Mouse (Mus musculus): ENCODE results near the gene Gse1.

Gse1 gene

DNA sequence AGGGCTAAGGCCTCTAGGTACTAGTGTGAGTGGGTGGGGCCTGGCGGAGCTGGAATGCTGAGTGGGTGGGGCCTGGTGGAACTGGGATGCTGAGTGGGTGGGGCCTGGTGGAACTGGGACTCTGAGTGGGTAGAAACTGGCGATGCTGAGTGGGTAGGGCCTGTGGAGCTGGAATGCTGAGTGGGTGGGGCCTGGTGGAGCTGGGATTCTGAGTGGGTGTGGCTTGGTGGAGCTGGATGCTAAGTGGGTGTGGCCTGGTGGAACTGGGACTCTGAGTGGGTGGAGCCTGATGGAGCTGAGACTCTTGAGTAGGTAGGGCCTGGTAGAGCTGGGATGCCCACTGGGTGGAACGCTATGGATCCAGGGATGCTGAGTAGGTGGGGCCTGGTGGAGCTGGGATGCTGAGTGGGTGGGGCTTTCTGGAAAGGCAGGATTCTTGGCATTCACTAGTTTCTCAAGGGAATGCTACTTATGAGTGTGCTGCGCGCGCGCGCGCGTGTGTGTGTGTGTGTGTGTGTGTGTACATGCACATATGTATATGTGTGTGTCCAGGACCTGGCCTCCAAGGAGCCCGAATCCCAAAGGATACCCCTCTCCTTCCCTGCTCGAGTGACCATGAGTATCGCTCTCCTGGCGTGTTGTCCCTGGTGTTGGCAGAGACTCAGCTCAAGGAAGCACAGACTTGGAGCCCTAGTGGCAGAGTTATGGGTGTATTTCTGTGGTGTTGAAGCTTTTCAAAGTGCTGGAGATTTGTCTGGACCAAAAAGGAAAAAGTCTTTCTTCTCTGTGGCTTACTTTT is 290.7 kb downstream of the Gse1 start:
- peak; percentile 67 to 73 for DNase-seq

DNA sequence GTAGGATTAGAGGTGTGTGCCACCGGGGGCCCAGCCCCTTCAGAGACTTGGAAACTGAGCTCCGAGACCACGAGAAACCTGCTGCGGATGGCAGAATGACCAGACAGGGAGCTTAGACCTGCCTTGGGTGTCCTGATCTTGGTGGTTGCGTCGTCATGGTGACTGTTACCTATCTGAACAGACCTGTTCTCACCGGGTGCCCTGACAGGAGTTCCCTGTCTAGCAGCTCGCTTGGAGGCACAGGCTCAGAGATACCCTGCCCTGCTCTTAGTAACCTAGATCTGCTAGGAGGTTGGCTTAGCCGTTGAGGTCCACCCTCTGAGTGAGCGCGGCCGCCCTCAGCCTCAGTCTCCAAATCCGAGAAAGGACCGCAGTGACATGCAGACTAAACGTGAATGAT is 292.0 kb downstream of the Gse1 start:
- no peak for DNase-seq

DNA sequence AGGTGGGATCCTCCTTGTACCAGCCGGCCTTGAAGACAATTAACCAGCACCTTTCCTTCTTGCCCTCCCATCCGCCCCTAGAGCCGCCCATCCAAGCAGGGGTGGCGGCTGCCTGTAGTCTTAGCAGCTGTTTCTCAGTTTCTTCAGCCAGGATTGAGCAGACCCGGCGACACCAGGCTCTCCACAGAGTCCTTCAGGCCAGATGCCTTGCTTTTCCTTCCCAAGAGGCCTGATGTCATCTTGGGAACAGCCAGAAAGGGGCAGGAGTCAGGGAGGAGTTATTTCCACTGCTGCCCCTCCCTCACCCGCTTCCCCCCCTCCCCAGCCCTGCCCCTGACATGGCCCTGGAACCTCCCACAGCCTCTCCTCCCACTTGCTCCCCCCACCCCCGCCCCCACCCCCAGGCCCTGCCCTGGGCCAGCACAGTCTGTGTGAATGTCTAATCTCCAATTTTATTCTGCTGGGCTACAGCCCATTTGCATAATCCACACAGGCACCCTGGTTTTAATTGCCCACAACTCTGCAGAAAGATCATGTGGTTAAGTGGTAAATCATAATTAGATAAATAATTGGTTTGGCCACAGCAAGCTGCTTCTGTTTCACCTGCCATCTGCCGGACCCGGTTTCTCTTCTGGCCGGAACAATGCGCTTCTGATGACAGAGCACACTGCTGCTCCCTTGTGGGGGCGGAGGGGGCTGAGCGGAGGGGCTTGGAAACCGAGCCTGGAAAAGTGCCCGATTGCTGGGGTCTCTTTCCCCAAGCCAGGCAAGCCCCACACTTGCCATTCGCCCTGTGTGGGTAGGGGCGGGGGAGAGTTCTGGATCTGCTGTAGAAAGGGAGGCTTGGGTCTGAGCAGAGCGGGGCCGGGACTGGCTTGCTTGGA is 292.7 kb downstream of the Gse1 start:
- DNase-seq: peak; percentile 97

DNA sequence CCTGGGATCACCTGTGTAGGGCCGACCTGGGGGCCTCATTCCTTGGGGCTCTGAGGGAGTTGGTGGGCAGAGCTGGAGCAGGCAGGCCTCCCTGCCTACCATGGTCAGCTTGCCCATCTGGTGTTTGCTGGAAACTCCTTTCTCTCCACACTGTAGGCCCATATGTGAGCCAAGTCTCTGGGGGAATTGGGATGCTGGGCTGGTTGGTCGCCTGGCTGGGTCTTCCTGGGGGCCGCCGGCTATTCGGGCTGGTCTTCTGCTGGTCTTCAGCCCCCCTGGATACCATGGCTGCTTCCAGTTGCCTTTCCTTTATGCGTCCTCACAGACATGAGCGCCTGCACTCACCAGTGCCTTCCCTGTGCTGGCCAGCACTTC is 293.3 kb downstream of the Gse1 start:
- peak in 1 of 2 experiments; percentile 84 for DNase-seq

DNA sequence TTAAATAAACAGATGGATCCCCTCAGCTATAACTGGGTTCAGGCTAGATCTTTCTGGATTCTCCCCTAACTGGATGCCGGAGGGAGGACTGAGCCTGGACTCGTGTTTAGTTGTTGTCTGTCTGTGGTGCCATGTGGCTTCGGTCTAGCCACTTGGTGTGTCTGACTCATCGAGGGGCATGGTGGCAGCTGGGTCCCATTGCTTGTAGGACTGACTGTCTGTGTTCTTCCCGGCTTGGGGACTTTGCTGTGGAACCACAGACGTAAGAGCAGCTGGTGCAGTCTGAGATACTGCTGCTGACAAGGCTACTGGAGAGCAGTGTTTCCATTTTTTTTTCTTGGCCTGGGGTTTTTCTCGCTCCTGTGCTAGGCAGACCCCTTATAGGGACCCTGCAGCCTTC is 295.4 kb downstream of the Gse1 start:
- peak in 1 of 2 experiments; percentile 65 for DNase-seq

DNA sequence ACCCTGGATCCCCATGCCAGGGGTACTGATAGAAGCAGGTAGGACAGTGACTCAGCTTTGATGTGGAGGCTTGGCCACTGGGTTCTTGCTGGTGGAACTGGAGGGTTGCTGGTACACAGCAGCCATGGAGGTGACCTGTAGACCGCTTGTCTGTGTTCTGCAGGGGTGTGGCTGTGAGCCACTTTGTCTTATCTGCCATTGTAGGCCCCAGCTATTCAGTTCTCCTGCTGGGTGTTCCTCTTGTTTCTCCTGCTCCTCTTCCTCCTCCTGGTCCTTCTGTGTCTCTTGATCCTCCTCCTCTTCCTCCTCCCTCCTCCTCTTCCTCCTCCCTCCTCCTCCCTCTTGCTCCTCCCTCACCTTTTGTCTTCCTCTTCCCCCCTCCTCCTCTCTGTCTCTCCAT is 296.9 kb downstream of the Gse1 start:
- no peak for DNase-seq

DNA sequence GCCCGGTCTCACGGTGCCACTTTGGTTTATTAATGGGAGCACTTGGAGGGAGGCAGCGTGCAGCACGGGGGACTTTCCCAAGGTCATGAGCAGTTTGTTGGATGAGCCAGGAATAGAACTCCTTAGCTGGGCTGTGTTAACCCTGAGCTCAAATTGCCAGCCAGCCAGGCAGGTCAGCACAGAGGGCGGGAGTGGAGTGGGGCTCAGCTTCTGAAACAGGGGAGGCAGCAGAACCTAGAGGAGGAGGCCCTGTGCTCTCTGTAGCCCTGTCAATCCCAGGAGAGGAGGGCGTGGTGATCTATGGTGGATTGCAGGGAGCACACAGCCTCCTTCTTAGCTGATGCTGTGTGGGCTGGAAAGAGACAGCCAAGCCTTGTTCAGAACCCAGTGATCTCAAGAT is 297.6 kb downstream of the Gse1 start:
- DNase-seq: no peak

DNA sequence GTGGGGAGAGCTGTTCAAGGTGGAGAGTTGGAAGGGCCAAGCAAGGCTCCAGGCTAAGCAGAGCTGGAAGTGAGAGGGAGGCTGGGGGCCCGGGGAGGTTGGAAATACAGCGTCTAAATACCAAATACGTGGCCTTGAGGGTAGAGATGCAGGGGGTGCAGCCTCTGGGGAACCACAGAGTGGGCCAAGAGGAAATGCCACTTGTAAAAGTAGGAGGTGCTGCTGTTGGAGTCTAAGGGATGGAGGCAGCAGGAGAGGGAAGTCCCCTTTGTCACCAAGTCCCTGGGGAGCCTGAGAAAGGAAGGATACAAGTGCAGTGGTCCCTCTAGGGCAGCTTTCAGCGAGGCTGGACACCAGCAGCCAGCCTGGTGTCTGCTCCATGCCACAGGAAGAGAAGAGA is 298.3 kb downstream of the Gse1 start:
- no peak for DNase-seq

DNA sequence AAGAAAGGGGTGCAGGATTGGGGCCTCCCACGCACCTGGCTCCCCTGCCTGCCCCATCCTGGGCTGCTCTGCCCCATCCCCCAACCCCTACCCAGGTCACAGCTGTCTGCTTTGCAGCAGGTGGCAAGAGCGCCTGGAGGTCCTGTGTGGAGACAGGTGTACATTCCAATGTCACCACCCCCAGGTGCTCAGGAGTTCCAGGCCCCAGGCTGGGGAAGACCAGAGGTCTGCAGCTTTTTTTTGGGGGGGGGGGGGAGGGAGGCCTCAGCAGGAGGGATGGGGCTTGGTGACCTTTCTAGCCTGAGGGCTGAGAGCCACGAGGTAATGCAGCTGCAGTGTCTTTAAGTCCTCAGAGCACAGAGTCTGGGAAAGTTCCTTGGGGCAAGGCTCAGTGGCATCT is 300.1 kb downstream of the Gse1 start:
- DNase-seq: no peak

DNA sequence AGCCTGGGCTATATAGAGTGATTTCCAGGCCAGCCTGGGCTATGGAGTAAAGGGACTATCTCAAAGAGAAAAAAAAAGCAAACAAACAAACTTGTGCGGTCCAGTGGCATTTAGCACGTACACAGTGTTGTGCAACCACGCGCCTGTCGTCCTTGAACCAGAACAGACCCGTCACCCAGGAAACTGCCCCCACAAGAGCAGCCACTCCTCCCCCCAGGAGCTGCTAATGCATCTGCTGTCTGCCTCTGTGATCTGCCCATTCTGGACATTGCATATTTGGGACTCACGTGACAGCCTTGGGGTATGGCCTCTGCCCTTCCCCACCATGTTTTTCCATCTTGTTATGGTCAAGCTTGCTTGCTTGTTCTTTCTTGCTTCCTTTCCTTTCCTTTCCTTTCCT is 301.0 kb downstream of the Gse1 start:
- DNase-seq: no peak

DNA sequence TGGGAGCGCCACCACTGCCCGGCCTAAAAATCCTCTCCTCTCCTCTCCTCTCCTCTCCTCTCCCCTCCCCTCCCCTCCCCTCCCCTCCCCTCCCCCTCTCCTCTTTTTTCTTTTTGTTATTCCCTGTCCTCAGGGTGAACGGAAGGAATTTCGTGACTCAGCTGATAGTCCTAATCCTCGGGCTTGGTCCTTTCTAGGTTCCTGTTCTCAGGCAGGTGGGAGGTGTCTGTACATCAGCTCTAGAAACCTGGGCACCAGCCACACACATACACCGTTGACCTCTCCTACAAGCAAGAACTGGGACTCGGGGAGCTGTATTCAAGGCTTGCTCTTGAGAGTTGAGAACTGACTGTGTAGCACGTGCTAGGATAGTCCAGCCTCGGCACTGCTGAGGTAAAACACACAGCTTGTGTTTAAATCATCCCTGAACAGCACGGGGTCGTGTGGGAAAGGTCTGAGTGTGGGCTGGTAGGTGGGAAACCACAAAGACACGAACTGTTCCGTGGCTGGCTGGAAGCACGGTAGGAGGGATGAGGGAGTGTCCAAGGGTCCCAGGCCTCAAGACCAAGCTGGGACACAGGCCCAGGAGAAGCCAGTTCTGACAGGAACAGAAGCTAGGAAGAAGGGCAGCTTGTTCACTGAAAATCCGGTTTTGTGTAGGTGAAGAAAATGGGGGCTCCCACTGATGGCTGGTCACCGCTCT is 302.8 kb downstream of the Gse1 start:
- DNase-seq: no peak

DNA sequence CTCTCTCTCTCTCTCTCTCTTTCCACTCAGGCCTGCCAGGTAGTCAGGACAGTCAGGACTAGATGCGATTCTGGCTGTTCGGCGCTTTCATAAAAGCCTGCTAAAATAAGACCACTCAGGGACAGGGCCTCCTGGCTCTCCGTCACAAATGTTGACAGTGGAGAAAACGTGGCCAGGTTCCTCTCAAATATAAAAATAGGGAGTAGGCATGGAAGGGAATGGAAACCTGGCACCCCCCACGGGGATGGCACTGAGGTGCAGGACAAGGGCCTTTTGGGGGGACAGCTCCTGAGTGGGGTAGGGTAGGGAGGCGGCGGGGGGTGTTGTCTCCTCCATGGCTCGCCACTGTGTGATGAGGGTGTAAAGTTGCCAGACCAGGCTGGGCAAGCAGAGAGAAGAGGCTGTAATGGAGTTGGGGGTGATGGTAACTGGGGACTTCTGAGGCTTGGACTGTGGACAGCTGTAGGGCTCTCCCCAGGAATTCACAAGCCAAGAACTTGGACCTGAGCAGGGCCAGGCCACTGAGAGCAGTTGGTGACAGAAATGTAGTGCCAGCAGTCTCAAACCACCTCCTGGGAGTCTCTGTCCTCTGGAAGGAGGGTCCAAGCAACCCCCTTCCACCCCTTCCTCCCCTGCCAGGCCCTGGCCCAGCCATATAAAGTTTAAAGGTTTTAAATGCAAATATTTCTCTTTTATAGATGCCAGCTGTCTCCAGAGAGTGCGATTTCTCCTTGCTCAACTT is 303.7 kb downstream of the Gse1 start:
- DNase-seq: peak; percentile 64 to 67

DNA sequence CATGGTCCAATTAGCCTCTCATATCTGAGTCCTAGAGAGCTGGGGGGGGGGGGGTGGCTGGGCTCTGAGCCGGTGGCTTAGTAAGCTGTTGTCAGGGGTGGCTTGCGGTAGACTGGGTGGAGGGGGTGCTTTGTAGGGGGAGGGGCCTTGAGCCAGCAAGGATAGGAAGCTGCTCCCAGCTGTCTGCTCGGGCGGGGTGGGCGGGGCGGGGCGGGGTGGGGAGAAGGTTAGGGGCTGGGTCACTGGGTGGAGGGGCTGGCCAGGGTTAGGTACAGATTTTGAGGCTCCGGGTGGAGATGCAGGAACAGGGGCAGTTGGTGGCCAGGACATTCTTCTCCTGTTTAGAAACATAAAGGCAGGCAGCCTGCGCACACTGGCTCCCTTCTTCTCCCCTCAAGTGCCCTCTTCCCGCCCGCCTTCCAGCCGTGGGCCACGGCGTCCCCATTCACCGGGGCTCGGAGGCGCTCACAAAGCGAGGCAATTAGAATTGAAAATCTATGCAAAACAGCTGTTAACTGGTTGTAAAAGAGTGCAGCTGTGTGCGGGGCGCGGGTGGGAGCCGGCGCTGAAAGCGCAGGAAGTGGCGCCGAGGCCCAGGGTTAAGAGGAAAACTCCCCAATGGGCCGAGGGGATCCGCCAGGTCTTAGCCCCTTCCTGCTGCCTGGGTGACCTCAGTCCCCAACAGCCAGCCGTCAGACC is 304.4 kb downstream of the Gse1 start:
- peak in 1 of 2 experiments; percentile 63 for DNase-seq

DNA sequence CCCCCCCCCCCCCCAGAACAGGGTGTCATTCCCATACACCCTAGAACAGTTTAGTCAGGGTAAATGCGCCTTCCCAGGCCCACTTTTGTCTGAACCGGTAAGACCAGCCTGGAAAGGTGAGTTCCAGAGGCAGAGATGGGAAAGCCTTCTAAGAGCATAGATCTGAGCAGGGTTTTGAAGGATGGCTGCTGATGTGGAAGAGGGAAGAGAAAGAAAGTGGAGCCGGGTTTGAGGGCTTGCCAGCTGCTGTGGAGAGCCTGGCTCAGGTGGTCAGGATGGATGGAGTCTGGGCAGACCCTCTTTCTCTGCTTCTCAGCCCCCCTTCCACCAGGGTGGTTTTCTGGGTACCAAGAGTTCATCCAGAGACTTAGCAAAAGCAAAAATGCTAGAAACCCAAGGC is 305.1 kb downstream of the Gse1 start:
- no peak for DNase-seq

DNA sequence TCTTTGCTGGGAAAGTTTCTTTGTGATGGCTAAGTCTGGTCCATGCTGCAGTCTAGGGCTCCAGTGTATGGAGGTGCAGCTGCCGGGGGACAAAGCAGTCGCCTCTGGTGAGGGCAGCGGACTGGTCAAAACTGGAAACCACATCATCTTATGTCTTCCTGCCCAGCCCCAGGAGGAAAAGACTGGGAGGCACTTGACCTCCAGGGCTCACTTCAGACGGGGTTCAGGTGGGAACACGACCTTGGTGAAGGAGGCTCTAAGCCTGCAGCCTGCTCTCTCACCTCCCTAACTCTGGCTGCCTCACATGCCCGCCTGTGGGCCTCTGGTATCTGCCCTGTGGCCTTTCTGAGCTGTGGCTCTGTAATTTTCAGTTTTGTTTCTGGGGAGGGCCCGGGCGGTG is 305.8 kb downstream of the Gse1 start:
- DNase-seq: no peak

DNA sequence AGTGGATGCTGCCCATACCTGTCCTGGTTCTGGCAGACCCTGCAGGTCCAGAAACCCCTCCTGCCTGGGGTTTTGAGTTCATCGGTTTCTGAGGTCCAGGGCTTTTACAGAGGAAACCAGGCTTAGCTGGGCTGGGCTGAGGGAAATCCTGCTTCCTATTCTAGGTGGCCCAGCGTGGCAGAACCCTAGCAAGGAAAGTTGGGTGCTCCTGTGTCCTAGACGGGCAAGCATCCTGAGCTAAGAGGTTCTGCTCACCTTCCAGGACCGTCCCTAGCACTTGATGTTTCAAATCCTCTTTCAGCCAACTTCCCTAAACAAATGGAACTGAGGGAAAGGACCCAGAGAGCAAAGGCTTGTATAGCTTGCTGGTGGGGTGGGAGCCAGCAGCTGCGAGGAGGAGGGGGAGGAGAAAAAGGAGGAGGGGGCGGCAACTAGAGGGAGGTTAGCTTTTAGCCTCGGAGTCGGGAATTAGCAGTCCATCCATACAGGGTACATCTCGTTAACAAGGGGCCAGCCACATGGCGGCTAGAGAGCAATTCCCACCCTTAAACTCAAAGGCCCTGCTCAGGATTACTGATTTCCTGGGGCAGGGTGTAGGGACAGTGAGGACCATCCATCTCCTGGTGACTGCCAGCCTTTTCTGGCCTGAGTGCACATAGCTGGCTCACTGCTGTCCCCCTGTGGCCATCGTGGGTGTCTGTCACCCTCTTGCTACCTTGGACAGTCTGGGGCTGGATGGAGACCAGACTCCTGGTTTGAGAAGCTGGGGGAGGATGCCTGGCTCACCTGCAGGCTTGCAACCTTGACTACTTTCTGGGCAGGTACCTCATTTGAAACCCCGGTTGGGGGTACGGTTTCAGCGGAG is 306.5 kb downstream of the Gse1 start:
- peak; percentile 94 to 95 for DNase-seq

DNA sequence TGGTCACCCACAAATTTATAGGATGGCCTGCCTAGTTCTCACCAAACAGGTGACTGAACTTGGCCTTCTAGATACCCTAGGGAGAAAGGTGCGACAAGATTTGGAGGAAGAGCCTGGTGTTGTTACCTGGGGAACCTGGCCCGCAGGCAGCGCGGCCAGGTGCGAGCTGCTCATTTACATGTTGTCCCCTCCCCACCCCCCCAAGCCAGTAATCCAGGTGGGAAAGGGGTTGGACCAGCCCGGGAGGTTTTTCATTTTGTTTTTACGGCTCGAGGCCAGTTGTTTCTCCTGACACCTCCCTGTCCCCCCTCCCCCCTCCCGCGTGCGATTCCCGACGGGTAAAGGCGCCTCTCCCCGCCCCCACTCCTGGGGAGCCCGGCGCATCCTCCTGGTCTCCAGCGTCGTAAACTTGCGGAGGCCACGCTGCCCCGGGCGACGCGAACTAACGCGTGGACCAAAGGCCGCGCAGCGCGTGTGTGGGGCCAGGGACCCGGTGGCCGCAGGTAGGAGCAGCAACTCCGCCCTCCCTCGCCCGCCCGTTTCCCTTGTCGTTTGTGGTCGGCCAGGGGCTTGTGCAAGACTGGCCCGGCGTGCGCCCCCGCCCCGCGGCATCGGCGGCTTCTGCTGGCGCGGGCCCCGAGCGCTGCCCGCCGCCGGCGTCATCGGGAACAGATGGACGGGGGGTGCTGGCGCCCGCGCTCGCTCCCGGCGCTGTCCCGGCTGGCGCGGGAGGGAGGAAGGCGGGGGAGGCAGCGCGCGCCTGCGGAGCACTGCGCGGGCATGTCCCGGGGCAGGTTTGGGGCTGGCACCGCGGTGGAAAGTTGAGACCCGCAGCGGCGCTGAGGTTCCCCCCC is 307.4 kb downstream of the Gse1 start:
- DNase-seq: peak; percentile 90 to 94

DNA sequence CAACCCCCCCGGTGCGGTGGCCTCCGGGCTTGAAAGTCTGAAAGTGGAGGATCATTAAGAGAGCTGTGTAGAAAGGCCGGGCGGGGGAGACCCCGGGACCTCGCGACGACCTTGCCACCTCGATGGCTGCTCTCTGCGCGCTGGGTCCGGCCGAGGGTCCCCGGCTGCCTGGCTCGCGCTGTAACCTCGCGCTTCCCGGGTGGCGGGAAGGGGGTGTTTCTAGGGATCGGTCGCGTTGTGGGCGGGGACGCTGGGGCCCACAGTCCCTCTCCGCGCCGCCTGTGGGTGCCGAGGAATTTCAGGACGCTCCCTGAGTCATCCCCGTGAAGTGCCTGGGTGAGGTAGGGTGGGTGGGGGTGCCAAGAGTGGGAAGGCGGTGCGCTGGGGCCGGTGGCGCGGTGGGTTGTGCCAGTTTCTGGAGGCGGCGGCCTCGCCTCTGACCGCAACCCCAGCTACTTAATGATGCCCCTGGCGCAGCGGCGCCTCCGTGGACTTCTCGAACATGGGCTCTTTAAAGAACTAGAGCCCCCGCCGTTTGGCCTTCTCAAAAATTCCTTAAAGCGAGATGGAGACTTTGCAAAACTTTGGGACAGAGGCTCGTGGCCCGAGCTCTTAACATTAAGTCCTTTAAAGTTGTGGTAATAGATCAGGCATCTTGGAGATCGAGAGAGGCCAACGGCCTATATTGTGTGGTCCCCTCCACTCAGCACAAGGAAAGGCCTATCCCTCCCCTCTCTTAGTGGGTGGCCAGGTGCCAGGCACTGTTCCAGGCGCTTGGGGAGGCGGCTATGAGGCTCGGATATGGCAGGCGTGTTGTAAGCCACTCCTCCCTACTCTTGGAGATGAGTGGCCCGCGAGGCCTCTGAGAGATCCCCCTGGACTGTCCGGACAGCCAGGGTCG is 308.3 kb downstream of the Gse1 start:
- DNase-seq: peak; percentile 77 to 87

Measured in cerebellum, postnatal 10 days (tissue).